Mouse (Mus musculus): ENCODE data around the gene Itga10.
"Not testable (repeated sequence)": the region's sequence is repeated elsewhere in the genome, so short reads cannot be mapped to it uniquely, and the experiment has no call there.

The Itga10 gene

GRCm38 (mm10) chr3:96634928-96635879 lies 10.2 kb upstream of the Itga10 start, which contains the start of the genes Pex11b and Gm42957:
TSS of gene Pex11b (plus strand) at chr3:96635376.
TSS of gene Gm42957 (plus strand) at chr3:96635474.
- DNase-seq (ENCODE audit: low read depth, low spot score) = peak; percentile 69

- DNase-seq (ENCODE audit: low read depth, low spot score) = no peak
Observed at GRCm38 (mm10) chr3:96635906-96636305, 9.5 kb upstream of the Itga10 start.

- no peak for DNase-seq (ENCODE audit: low read depth, low spot score)
Observed at GRCm38 (mm10) chr3:96636448-96636847, 8.9 kb upstream of the Itga10 start.

DNA sequence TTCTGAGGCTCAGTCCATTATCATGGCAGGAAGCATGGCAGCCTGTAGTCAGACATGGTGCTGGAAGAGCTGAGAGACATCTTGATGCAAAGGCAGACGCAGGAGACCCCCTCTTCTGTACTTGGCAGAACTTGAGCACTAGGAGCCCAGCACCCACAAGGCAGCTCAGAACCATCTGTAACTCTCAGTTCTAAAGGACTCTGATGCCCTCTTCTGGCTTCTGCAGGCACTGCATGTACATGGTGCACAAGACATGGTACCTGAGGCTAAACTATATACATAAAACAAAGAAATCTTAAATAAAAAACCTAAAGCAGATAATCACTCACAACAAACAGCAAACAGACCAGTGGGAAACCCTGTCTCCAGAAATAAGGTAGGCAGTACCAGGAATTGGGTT lies 6.2 kb upstream of the Itga10 start:
- no peak for DNase-seq (ENCODE audit: low read depth, low spot score)

DNA sequence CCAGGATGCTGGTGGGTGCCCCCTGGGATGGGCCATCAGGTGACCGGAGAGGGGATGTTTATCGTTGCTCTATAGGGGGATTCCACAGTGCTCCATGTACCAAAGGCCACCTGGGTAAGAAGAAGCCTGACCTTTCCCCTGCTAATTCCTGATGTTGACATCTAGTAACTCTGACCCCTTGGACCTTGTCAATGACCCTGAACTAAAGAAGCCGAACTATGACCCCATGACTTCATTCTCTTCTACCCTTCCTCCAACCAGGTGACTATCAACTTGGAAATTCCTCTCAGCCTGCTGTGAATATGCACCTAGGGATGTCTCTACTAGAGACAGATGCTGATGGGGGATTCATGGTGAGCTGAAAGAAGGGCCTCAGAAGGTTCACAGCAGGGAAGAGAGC lies 2.0 kb downstream of the Itga10 start:
- DNase-seq (ENCODE audit: low read depth, low spot score) = no peak

DNA sequence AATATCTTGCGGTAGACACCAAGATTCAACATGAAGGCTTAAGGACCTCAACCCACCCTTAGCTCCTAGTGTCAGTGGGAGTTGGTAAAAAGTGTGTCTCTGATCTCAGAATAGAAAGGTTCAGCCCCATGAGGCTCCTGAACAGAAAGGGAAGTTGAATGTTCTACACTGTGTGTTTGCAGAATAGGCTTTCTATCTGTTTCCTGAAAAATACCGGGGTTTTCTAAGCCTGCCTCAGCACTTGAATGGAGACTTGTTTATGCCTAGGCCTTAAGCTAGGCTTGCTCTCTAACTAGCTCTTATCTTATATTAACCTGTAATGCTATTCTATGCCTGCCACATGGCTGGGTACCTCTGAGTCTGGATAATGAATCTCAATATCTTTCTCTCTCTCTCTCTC lies 15.5 kb downstream of the Itga10 start:
- DNase-seq (ENCODE audit: low read depth, low spot score) = no peak

GRCm38 (mm10) chr3:96662731-96663316 lies 17.4 kb downstream of the Itga10 start:
- DNase-seq (ENCODE audit: low read depth, low spot score) = no peak

DNA sequence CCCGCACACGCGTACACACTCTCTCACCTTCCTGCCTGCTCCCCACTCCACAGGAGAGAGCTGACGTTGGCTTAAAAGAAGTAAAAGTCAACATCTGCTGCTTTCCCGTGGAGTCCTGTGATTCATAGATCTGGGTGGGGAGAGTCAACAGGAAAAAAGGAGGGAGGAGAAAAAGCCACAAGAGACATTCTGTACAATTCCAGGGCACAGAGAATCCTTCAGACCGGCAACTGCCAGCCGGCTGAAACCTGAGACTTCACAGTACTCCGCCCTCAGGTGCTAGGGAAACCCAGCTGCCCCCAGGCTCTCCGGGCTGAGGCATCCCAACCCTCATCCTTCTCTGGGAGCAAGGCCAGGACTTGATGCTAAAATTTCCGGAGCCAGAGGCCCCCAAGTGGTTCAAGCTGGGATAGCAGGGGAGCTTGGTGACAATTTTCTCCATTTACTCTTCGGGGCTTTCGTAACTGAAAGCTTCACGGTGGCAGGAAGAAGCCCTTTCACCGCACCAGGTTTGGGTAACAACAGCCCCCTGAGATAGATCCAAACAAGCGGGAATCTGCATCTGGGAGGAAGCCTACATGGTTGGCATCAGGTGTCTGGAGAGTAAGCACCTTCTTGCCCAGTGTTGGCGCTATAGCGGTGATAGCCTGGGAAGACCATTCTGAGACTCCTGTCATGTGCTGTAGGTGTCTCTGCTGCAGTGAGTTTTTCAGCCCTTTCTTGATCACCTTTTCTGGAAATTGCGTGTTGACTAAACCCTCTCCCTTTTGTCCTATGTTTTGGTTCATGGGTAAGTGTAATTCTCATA lies 18.3 kb downstream of the Itga10 start:
- DNase-seq (ENCODE audit: low read depth, low spot score) = no peak

DNA sequence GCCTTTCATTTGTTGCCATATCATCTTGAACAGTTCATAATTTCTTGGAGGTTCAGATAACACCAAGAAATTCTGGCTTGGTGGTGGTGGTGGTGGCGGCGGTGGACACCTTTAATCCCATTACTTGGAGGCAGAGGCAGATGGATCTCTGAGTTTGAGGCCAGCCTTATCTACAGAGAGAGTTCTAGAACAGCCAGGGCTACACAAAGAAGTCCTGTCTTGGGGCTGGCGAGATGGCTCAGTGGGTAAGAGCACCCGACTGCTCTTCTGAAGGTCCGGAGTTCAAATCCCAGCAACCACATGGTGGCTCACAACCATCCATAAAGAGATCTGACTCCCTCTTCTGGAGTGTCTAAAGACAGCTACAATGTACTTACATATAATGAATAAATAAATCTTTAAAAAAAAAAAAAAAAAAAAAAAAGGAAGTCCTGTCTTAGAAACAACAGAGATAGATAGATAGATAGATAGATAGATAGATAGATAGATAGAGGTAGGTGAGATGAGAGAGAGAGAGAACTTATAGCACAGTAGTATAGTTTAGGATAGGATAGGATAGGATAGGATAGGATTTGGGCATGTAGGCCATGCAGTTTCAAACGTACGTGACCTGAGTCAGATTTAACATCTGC lies 20.5 kb downstream of the Itga10 start:
- not testable (repeated sequence) for DNase-seq (ENCODE audit: low read depth, low spot score)

GRCm38 (mm10) chr3:96666916-96667315 lies 21.5 kb downstream of the Itga10 start:
- no peak for DNase-seq (ENCODE audit: low read depth, low spot score)

- DNase-seq (ENCODE audit: low read depth, low spot score) = no peak
Observed at GRCm38 (mm10) chr3:96667316-96667715, 21.9 kb downstream of the Itga10 start.

GRCm38 (mm10) chr3:96668424-96669067 lies 23.2 kb downstream of the Itga10 start:
- DNase-seq (ENCODE audit: low read depth, low spot score) = no peak

- no peak for DNase-seq (ENCODE audit: low read depth, low spot score)
Observed at GRCm38 (mm10) chr3:96669727-96670468, 24.5 kb downstream of the Itga10 start, which contains the start of gene Ankrd35. TSS of gene Ankrd35 (plus strand) at chr3:96670131.

DNA sequence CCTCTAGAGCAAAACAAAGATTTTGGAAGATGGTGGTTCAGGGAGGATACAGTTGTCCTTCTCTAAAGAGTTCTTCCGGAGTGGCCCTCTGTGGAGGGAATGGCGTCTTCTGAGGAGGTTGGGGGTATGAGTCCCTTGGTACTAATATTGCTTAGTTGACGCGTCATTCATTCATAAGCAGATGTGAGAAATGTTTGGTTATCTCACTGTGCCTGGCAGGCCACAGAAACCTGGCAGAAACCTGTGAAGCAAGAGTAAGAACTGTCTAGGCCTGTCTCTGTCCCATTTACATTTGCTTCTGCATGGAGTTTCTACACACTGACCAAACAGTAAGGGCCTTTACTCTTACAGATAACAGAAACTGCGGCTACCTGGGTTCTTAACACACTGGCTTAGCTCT lies 26.1 kb downstream of the Itga10 start:
- no peak for DNase-seq (ENCODE audit: low read depth, low spot score)

GRCm38 (mm10) chr3:96673514-96673913 lies 28.1 kb downstream of the Itga10 start:
- no peak for DNase-seq (ENCODE audit: low read depth, low spot score)

DNA sequence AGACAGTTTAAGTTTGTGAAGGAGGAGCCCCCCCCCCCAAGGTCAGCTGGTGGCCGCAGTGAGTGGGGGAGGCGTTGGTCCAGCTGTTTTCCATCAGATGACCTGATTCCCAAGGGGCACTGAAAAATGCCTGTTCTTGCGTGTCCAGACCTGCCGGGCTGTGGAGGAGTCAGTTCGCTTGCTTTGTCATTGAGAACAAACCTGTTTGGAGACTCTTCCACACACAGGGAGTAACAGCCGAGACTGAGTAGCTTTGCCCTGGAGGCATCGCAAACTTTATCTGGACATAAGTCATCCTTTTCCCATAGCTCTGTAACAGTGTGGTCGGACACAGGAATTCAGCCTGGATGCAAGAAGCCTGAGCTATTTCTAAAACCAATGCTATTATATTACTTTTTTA lies 29.1 kb downstream of the Itga10 start:
- no peak for DNase-seq (ENCODE audit: low read depth, low spot score)

- DNase-seq (ENCODE audit: low read depth, low spot score) = no peak
Observed at GRCm38 (mm10) chr3:96675171-96675570, 29.8 kb downstream of the Itga10 start.

GRCm38 (mm10) chr3:96675690-96676089 lies 30.3 kb downstream of the Itga10 start:
- no peak for DNase-seq (ENCODE audit: low read depth, low spot score)

DNA sequence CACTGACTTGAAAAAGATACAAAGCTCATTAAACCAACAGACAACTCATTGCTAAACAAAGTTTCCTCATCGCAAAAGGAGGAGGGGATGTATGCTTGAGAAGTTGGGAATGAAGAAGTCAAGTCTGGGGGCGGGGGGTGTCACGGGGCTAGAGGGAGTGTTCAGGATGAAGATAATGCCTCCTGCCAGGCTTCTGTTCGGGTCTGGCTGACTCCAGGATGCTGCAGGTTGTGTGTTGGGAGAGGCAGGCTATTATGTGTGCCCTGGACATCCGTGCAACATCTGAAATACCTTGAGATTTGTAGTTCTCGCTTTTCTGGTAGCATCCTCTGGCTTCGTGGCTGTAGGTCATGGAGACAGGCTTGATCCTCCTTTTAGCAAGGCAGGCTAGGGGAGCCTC lies 33.1 kb downstream of the Itga10 start:
- DNase-seq (ENCODE audit: low read depth, low spot score) = no peak

DNA sequence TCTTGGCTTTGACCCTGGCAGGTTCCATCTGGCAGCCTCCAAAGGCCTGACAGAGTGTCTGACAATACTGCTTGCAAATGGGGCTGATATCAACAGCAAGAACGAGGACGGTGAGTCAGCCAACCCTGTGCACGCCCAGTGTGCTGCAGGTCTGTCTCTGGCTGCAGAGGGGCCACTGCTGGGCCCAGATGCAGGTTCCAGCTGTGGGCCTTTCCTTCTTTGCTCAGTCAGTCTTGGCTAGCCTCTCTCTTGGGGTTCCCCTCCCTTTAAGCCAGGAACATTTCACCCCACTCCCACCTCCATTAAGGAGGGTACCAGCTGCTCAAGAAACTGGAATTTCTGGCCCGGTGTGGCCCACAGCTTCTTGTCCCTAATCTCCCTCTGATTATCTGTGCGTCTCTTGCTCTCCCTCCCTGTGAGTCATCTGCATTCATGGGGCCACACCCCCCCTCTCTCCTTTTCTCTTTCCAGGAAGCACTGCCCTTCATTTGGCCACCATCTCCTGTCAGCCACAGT lies 33.8 kb downstream of the Itga10 start:
- no peak for DNase-seq (ENCODE audit: low read depth, low spot score)

Data from retina, adult 2 months (tissue).